Mouse (Mus musculus) kidney, embryonic 16.5 days (tissue): ENCODE measurements at regions not wholly inside any gene's neighbourhood (a gene's known extent, or its start where the extent isn't known, plus 50 kb on each side); places are given as distances from the start of the nearest gene placed in this dataset.

ENCODE experiments used
- ATAC-seq: fragments of 200-750 bp; cut with Nextera tagmentation; 2 replicates; pipeline ENCODE4 v1.8.0; 2017; ENCODE audit warnings: moderate TSS enrichment; ENCODE audit not compliant: low FRiP score, low TSS enrichment
- H3K27ac ChIP-seq: fragments of 300-500 bp; sonication (generic); 2 replicates; pipeline ENCODE4 v1.5.1; 2014; ENCODE audit warnings: low read length
- H3K27me3 ChIP-seq: fragments of 300-500 bp; sonication (generic); 2 replicates; pipeline ENCODE4 v1.6.1; 2014; ENCODE audit warnings: low read length, control low read depth, mixed read lengths; ENCODE audit not compliant: insufficient read depth
- H3K36me3 ChIP-seq: fragments of 300-500 bp; sonication (generic); 2 replicates; pipeline ENCODE4 v1.6.1; 2014; ENCODE audit warnings: low read length, control low read depth, mixed read lengths; ENCODE audit not compliant: insufficient read depth
- H3K4me1 ChIP-seq: fragments of 300-500 bp; sonication (generic); 2 replicates; pipeline ENCODE4 v1.6.1; 2014; ENCODE audit warnings: low read length, control low read depth, mixed read lengths; ENCODE audit not compliant: insufficient read depth
- H3K4me2 ChIP-seq: fragments of 300-500 bp; sonication (generic); replicated peaks from 2 replicates; pipeline ENCODE4 v1.6.1; 2014; ENCODE audit warnings: low read depth, low read length
- H3K4me3 ChIP-seq: fragments of 300-500 bp; sonication (generic); 2 replicates; pipeline ENCODE4 v1.5.1; 2014; ENCODE audit warnings: mild to moderate bottlenecking, low read length
- H3K9ac ChIP-seq: fragments of 300-500 bp; sonication (generic); replicated peaks from 2 replicates; pipeline ENCODE4 v1.6.1; 2014; ENCODE audit warnings: low read length
- H3K9me3 ChIP-seq: fragments of 300-500 bp; sonication (generic); 2 replicates; pipeline ENCODE4 v1.6.1; 2016; ENCODE audit warnings: low read length, control low read depth
- WGBS: fragments of 180-500 bp; shearing (Covaris S2); extraction: QIAGEN DNeasy Blood & Tissue Kit; methylation state at CpG from one replicate; pipeline ENCODE4 v1.1.7; 2014; 5-methylcytosine and 5-hydroxymethylcytosine counted together

GRCm38 (mm10) chr8:127772917-127773316 lies 585.5 kb upstream of the Nrp1 start:
- Histone ChIP-seq H3K9me3 (no peaks in the 10 kb centered on the region), H3K27ac (no peak overlapping the region), H3K9ac (no peak overlapping the region), H3K4me1 (no peaks in the 10 kb centered on the region), H3K36me3 (no peaks in the 10 kb centered on the region), H3K27me3 (no peaks in the 10 kb centered on the region), H3K4me3 (no peak overlapping the region), H3K4me2 (no peak overlapping the region)
- 85% methylated on average over 2 of the region's 2 CpGs for WGBS
- ATAC-seq: no peak

DNA sequence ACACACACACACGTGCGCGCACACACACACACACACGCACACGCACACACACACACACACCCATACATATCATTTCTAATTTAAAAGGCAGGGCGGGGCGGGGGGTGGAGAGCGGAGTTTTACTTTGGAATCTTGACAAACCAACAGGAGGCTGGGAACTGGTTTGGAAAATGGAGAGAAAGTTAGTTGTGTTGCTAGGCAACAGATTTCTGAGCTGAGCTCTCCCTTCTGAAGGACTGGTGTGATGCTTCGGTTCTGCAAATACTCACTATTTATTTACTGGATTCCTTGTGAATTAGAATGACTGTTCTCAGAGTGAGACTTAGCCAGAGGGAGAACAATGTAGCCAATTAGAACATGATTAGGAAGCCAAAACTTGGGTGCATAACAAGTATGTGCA lies 583.8 kb upstream of the Nrp1 start:
- Histone ChIP-seq H3K27ac (no peak overlapping the region), H3K36me3 (no peaks in the 10 kb centered on the region), H3K4me2 (no peak overlapping the region), H3K9me3 (no peaks in the 10 kb centered on the region), H3K27me3 (no peaks in the 10 kb centered on the region), H3K4me3 (no peak overlapping the region), H3K4me1 (no peaks in the 10 kb centered on the region), H3K9ac (no peak overlapping the region)
- ATAC-seq: no peak
- 88% methylated on average over 9 of the region's 9 CpGs for WGBS

GRCm38 (mm10) chr8:127775160-127775559 lies 583.2 kb upstream of the Nrp1 start:
- ATAC-seq: no peak
- Histone ChIP-seq H3K27ac (no peak overlapping the region), H3K9me3 (no peaks in the 10 kb centered on the region), H3K4me1 (no peaks in the 10 kb centered on the region), H3K27me3 (no peaks in the 10 kb centered on the region), H3K9ac (no peak overlapping the region), H3K36me3 (no peaks in the 10 kb centered on the region), H3K4me3 (no peak overlapping the region), H3K4me2 (no peak overlapping the region)
- WGBS: 14% methylated on average over 1 of the region's 1 CpGs

DNA sequence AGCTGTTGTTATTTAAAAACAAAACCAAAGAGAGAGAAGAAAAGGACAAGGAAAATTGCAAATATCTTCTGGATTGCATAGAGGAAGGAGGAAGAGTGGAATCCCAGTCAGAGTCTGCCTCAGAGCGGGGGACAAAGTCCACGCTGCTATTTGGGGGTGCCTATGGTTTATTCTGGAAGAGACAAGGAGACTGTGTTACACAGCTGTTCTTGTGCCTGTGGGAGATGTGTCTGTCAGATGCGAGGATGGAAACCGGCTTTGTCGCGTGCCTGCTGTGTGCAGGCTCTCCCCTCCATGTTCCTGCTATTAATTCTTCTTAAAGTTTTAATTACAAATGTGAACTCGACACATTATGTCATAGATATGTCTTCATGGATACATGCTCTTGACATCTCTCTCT lies 582.7 kb upstream of the Nrp1 start:
- no peaks in the 10 kb centered on the region for H3K4me1 ChIP-seq
- no peaks in the 10 kb centered on the region for H3K9me3 ChIP-seq
- 59% methylated on average over 7 of the region's 7 CpGs for WGBS
- H3K27ac ChIP-seq: no peak overlapping the region
- no peaks in the 10 kb centered on the region for H3K27me3 ChIP-seq
- H3K36me3 ChIP-seq: no peaks in the 10 kb centered on the region
- no peak overlapping the region for H3K4me2 ChIP-seq
- H3K9ac ChIP-seq: no peak overlapping the region
- no peak overlapping the region for H3K4me3 ChIP-seq
- no peak for ATAC-seq

GRCm38 (mm10) chr8:127778352-127779020 lies 579.9 kb upstream of the Nrp1 start:
- Histone ChIP-seq H3K4me1 (no peaks in the 10 kb centered on the region), H3K27me3 (no peaks in the 10 kb centered on the region), H3K4me3 (no peak overlapping the region), H3K27ac (no peak overlapping the region), H3K9me3 (no peaks in the 10 kb centered on the region), H3K36me3 (no peaks in the 10 kb centered on the region), H3K9ac (no peak overlapping the region), H3K4me2 (no peak overlapping the region)
- 55% methylated on average over 4 of the region's 4 CpGs for WGBS
- no peak for ATAC-seq

DNA sequence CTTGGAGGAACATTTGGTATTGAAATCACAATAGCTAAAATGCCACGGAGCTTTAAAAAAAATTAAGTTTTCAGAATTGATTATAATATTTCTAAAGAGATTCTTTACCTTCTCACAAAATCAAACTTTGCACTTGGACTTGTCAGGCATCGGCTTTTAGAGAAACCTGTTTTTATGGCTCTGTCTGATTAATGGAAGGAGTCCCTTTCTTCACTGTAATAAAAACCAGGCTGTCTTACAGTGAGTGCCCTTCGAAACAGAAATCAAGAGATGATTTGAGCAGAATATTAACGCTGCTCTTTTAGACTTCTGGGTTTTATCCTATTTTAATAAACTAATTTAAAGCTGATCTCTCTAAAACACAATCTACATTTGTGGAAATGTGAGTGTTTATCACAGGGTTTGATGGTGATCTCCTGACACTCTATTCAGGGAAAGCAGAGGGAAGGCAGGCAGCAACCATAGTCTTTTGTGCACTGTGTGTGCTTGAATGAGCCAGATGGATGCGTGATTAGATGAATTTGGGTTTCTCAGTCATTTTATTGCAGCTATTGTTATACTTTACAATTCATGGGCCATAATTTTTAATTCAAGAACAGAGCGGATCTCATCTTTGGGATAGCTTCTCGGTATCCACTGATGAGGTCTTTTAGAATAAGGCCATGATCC lies 579.2 kb upstream of the Nrp1 start:
- H3K4me1 ChIP-seq: no peaks in the 10 kb centered on the region
- no peak overlapping the region for H3K9ac ChIP-seq
- no peaks in the 10 kb centered on the region for H3K9me3 ChIP-seq
- H3K27me3 ChIP-seq: no peaks in the 10 kb centered on the region
- H3K27ac ChIP-seq: no peak overlapping the region
- no peak for ATAC-seq
- H3K4me3 ChIP-seq: no peak overlapping the region
- 55% methylated on average over 7 of the region's 7 CpGs for WGBS
- H3K36me3 ChIP-seq: no peaks in the 10 kb centered on the region
- no peak overlapping the region for H3K4me2 ChIP-seq

DNA sequence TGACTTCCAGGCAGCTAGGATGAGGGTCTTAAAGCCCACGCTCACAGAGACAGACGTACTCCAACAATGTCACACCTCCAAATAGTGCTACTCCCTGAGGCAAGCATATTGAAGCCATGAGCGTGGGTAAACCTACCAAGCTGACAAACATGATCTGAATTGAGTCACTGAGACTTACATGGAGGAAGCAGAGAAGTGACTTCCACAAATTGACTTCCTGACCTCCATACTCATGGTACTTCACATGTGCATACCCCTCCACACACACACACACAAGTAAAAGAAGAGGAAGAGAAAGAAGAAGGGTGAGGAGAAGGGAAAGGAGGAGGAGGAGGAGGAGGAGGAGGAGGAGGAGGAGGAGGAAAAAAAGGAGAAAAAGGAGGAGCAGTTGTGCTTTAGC lies 577.8 kb upstream of the Nrp1 start:
- Histone ChIP-seq H3K9me3 (no peaks in the 10 kb centered on the region), H3K27ac (no peak overlapping the region), H3K9ac (no peak overlapping the region), H3K4me1 (no peaks in the 10 kb centered on the region), H3K4me3 (no peak overlapping the region), H3K36me3 (no peaks in the 10 kb centered on the region), H3K27me3 (no peaks in the 10 kb centered on the region), H3K4me2 (no peak overlapping the region)
- no peak for ATAC-seq
- 90% methylated on average over 3 of the region's 3 CpGs for WGBS

- no peaks in the 10 kb centered on the region for H3K9me3 ChIP-seq
- no peak overlapping the region for H3K9ac ChIP-seq
- no peaks in the 10 kb centered on the region for H3K27me3 ChIP-seq
- H3K4me3 ChIP-seq: no peak overlapping the region
- no peaks in the 10 kb centered on the region for H3K36me3 ChIP-seq
- no peak for ATAC-seq
- WGBS: 60% methylated on average over 1 of the region's 1 CpGs
- H3K4me2 ChIP-seq: no peak overlapping the region
- no peak overlapping the region for H3K27ac ChIP-seq
- no peaks in the 10 kb centered on the region for H3K4me1 ChIP-seq
Observed at GRCm38 (mm10) chr8:127781011-127781410, 577.4 kb upstream of the Nrp1 start.

DNA sequence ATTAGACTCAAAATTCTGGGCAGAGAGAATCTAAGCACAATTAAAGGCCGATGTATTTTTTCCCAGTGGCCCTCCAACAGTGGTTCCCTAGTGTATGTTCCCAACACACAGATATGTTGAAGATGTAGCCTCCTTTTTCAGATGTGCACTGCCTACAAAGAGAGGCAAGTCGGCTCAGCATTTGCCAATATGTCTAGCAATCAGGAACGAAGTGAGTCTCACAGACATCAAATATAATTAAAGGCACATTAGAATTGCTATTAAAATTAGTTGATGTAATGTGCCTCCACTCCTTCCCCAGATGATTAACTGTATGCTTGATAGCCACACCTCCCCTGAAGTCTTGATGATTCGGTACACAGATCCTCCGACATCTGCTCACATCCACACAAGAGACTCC lies 565.8 kb upstream of the Nrp1 start:
- no peak overlapping the region for H3K4me2 ChIP-seq
- H3K9me3 ChIP-seq: no peaks in the 10 kb centered on the region
- 94% methylated on average over 5 of the region's 5 CpGs for WGBS
- H3K9ac ChIP-seq: no peak overlapping the region
- no peak overlapping the region for H3K4me3 ChIP-seq
- no peaks in the 10 kb centered on the region for H3K27me3 ChIP-seq
- no peak for ATAC-seq
- H3K4me1 ChIP-seq: no peaks in the 10 kb centered on the region
- no peak overlapping the region for H3K27ac ChIP-seq
- no peaks in the 10 kb centered on the region for H3K36me3 ChIP-seq

DNA sequence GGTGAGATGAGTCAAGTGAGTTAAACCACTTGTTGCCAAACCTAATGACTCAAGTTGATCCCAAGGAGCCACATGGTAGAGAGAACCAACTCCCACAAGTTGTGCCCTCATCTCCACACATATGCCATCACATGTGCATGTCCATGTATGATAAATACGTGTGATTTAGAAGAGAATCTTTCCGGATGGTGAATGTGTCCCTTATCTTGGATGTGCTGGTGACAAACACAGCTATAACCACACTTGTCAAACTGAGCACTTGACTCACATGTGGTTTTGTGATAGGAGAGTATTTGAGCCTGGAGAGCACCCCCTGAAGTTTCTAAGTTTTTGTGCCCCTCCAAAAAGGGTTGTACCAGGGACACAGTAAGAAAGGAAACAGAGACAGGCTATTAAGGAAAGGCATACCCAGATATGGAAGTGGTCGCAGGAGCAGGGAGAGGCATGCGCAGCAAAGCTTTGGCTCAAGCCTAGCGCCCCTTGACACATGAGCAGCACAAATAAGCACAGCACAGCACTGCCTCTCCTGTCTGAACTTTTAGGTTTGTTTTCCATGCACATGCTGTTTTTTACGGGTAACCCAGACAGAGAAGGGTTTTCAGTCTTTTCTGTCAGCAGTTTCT lies 558.4 kb upstream of the Nrp1 start:
- WGBS: 76% methylated on average over 6 of the region's 6 CpGs
- H3K27me3 ChIP-seq: no peaks in the 10 kb centered on the region
- H3K9me3 ChIP-seq: no peaks in the 10 kb centered on the region
- ATAC-seq: no peak
- H3K9ac ChIP-seq: no peak overlapping the region
- H3K4me2 ChIP-seq: no peak overlapping the region
- 0 out of 2 replicates have a peak, but pooled peaks cover 10% of the 10 kb centered on the region for H3K4me1 ChIP-seq
- H3K27ac ChIP-seq: no peak overlapping the region
- no peak overlapping the region for H3K4me3 ChIP-seq
- no peaks in the 10 kb centered on the region for H3K36me3 ChIP-seq
